Mouse (Mus musculus): ENCODE measurements around the gene Cops6. TPM values are rescaled to one million over a fixed set of nuclear protein-coding genes. Genes with fewer than 3 reads are reported as not detected.

The Cops6 gene
- total RNA-seq (2021) = 100 to 1,000 TPM; 125 to 136 TPM
- long read RNA-seq, experiment 1, transcript Cops6-201 (10 exons, 1,787 nt) = major isoform, 160 of 177 reads
- long read RNA-seq, experiment 1, partial matches to known transcripts = 5 of 177 reads
- long read RNA-seq, experiment 1, other reads (novel, unspliced or antisense) = 8 of 177 reads
- long read RNA-seq, experiment 2, transcript Cops6-202 (10 exons, 1,098 nt) = minor isoform, 5 of 114 reads
- long read RNA-seq, experiment 2, transcript Cops6-201 (10 exons, 1,787 nt) = major isoform, 97 of 114 reads
- long read RNA-seq, experiment 2, partial matches to known transcripts = 6 of 114 reads
- long read RNA-seq, experiment 2, other reads (novel, unspliced or antisense) = 6 of 114 reads

DNA sequence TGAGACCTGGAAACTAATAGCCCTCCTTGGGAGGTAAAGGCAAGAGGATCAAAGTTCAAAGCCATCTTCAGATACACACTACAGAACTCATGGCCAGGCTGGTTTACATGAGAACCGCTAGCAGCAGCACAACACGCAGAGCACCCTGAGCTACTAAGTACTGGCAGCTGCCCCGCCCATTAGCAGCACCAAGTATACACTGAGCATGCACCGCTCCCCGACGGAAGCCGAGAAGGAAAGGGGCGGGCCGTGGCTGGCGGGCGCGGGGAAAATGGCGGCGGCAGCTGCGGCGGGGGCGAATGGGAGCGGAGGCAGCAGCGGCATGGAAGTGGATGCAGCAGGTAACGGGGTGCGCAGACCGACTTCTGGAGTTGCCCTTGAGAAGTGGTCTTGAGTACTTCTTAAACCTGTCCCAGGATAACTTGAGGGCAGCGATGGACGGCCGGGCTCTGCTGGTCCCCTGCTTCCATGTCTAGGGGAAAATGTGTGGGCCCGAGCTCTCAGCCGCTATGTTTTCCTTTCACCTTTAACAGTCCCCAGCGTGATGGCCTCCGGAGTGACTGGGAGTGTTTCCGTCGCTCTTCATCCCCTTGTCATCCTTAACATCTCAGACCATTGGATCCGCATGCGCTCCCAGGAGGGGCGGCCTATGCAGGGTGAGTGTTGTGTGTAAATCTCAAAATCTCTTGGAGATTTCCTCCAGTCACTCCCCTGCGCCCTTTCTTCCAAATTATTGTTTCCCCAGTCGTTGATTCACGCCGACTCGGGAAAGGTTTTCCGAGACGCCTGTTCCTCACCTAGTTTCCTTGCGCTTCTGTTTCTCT is at the start of gene Cops6:
Gene Cops6 (plus strand): TSS at position 230 of the 824 bp plus-strand sequence.
- DNase-seq (ENCODE audit: extremely low spot score in 1 of 2, low spot score in 2 of 2) = peak; percentile 95 to 98
- H3K27ac ChIP-seq = peak within 1 kb of the TSS; percentile 85
- intact Hi-C loops (cut with DNase I) = loop anchor here (1.0 to 10.0 kb wide), 3 partner anchors 10 to 826 kb away; partner anchors contain the start of genes Cnpy4, Slc12a9 and Taf6
- peak within 1 kb of the TSS; percentile 50 for H3K4me3 ChIP-seq
- no peak for TF ChIP-seq CTCF (IDR thresholded peaks at IDR 0.05)

DNA sequence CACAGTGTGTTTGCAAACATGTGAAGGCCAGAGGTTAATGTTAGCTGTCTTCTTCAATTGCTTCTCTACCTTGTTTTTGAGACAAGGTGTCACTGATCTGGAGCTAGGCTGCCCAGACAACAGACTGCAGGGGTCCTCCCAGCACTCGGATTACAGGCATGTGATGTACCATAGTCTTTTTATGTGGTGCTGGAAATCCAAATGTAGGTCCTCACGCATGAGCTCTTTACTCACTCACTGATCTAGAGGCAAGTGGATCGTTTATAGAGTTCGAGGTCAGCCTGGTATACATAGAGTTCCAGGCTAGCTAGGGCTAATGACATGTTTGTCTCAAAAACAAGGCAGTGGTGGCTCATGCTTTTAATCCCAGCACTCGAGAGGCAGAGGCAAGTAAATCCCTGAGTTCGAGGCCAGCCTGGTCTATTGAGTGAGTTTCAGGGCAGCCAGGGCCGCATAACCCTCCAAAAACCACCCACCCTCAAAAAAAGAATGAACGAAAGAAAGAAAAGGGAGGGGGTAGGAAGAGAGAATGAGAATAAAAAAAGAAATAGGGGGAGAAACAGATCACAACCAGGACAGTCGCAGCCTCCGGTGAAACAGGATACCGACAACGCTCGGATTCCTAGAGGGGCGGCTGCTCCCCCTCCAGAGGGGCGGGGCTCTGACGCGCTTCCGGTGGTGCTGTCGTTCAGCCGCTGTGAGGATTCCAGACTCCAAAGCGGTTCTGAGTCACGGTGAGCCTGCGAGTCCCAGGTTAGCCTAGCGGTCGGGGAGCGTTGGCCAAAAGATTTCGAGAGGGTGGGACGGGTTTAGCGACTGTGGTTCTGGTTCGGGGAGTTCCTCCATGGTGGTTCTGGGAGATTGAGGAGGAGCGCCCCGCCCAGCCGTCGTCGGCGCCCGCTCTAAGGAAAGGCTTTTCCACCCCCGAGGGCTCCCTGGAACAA is 44.3 kb upstream of the Cops6 start, which contains the start of gene Zscan21:
Gene Zscan21 (plus strand): TSS at position 649 of the 944 bp plus-strand sequence.
- intact Hi-C loops (cut with DNase I) = loop anchor here (1.0 to 10.0 kb wide), 2 partner anchors 39 to 332 kb away; partner anchors contain the start of genes Mepce, Zcwpw1 and Zfp113
- TF ChIP-seq CTCF (IDR thresholded peaks at IDR 0.05) = peak; percentile 14; the same call in 1 of the 2 replicates
- Histone ChIP-seq H3K27ac (peak within 1 kb of the TSS; percentile 90), H3K4me3 (peak within 1 kb of the TSS; percentile 79)
- DNase-seq (ENCODE audit: extremely low spot score in 1 of 2, low spot score in 2 of 2) = peak; percentile 88 to 89

DNA sequence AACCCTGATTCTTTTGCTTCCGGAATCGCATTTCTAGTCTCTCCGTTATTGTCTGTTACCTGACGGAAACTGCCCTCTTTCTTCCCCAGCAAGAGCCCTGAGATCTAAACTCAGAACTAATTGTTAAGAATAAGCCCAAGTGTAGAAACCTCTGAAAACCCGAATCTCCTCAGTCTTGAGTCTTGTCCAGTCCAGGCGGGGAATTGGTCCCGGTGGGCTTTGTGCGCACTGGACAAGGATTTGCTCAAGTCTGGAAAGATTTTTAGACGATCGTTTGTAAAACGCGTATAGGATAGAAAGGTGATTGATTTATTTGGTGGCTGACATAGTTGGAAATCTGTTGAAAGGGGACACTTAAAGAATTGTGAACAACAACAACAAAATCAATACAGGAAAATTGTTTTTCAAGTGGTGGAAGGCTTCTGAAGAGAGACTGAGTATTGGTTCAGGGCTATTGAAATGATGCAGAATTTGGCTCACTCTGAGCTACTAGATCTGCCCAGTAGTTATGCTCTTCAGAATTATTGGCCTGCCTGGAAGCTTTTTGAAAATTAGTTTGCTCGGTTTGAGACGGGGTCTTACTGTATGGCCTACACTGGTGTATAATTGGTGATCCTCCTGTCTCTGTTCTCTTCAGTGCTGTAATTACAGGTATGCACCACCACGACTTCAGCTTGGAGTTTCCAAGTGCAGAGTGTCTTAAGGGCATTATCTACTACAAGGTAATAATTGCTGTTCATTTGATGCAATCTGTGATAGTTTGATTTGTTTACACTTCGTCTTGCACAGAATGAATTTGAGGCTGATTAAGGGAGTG is 43.5 kb upstream of the Cops6 start:
- peak overlapping the region; percentile 79 for H3K4me3 ChIP-seq
- intact Hi-C loops (cut with DNase I) = loop anchor here (1.0 to 10.0 kb wide), 2 partner anchors 38 to 333 kb away; partner anchors contain the start of genes Mepce, Zcwpw1 and Zfp113
- TF ChIP-seq CTCF (IDR thresholded peaks at IDR 0.05) = no peak
- peak overlapping the region; percentile 90 for H3K27ac ChIP-seq
- no peak for DNase-seq (ENCODE audit: extremely low spot score in 1 of 2, low spot score in 2 of 2)

DNA sequence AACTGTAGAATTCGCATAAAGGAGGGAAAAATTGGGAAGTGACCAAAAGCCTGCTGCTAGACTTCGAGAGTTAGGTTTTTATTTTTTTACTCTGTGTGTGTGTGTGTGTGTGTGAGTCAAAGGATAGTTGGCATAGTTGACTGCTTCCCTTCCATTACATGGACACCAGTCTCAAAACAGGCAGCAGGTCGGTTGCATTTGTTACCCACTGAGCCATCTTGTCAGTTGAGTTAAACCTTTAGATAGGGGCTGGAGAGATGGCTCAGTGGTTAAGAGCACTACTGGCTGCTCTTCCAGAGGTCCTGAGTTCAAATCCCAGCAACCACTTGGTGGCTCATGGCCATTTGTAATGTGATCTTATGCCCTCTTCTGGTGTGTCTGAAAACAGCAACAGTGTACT is 42.8 kb upstream of the Cops6 start:
- intact Hi-C loops (cut with DNase I) = loop anchor here (10.0 kb wide), 1 partner anchor 333 kb away; the partner anchor contains the start of genes Mepce and Zcwpw1
- Histone ChIP-seq H3K4me3 (peak overlapping the region; percentile 79; the same call in 1 of the 2 replicates), H3K27ac (no peak overlapping the region)
- TF ChIP-seq CTCF (IDR thresholded peaks at IDR 0.05) = peak; percentile 11
- DNase-seq (ENCODE audit: extremely low spot score in 1 of 2, low spot score in 2 of 2) = no peak

DNA sequence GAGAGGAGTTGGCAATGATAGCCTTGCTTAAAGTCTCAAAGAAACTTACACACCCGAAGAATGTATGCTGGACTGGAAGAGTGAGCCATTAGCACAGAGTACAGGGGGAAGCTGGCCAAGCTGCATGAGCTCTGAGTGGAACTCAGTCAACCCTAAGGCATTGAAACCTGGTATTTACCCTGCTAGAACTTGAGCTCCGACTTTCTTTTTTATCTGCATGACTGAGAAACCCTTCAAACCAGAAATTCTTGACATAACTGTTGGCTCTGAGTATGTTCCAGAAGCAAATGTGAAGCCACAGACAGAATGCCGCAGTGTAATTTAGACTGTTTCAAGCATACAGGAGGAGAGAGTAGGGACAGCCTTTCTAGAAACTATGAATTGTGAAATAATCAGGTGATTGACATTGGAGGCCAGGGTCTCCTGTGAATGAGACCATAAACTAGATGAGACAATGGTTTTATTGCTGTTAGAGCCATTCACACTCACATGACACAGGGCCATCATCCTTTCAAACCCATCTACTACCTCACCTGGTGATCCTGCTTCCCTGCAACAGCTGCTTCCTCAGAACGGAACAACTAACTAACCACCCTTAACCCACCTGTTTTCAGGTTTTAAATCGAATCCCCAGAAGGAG is 28.3 kb upstream of the Cops6 start:
- DNase-seq (ENCODE audit: extremely low spot score in 1 of 2, low spot score in 2 of 2) = no peak
- intact Hi-C loops (cut with DNase I) = no loop called here
- Histone ChIP-seq H3K27ac (no peak overlapping the region), H3K4me3 (no peak overlapping the region)
- no peak for TF ChIP-seq CTCF (IDR thresholded peaks at IDR 0.05)

DNA sequence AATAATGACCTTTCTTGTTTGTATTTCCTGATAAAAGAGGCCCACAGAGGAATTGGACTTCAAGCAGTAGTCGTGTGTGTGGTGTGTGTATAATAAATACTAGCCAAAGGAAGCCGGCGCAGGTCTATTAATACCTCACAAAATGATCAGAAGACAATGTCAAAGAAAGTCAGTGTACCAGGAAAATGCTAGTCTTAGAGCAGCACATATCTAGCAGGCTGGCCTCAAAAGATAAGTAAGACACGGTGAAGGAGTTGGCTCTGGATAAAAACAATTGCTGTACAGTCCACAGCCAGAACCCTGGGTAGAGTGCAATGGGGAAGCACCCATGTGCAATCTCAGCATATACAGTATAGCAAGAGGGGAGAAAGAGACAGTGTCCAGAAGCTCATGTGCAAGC is 23.6 kb upstream of the Cops6 start:
- intact Hi-C loops (cut with DNase I) = loop anchor here (2.0 kb wide), 1 partner anchor 250 kb away; no protein-coding TSS in a partner anchor
- Histone ChIP-seq H3K27ac (no peak overlapping the region), H3K4me3 (no peak overlapping the region)
- DNase-seq (ENCODE audit: extremely low spot score in 1 of 2, low spot score in 2 of 2) = no peak
- no peak for TF ChIP-seq CTCF (IDR thresholded peaks at IDR 0.05)

DNA sequence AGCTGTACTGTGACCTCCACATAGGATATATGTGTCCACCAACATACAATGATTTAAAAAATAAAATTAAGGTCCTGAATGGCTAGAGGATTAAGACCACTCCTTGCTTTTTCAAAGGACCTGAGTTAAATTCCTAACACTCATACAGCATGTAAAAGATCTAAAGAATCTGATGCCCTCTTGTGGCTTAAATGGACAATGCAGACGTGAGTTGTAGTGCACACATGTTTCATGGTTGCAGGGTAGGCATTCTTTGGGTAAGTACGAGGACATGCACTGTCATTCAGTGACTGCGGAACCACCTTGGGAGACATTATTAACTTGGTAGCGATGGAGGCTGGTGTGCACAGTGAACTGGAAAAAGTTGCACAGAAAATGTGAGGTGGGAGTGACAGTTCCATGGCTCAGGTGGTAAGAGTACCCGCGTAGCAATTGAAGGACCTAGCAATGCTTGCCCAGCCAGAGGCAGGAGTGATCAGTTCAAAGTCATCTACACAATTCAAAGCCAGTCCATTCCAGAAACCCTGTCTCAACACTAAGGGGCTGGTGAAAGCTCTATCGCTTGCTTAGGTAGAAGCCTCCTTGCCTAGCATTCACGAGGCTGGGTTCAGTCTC is 22.8 kb upstream of the Cops6 start:
- Histone ChIP-seq H3K27ac (no peak overlapping the region), H3K4me3 (no peak overlapping the region)
- no peak for DNase-seq (ENCODE audit: extremely low spot score in 1 of 2, low spot score in 2 of 2)
- intact Hi-C loops (cut with DNase I) = loop anchor here (2.0 kb wide), 1 partner anchor 251 kb away; no protein-coding TSS in a partner anchor
- peak; percentile 64 for TF ChIP-seq CTCF (IDR thresholded peaks at IDR 0.05)

DNA sequence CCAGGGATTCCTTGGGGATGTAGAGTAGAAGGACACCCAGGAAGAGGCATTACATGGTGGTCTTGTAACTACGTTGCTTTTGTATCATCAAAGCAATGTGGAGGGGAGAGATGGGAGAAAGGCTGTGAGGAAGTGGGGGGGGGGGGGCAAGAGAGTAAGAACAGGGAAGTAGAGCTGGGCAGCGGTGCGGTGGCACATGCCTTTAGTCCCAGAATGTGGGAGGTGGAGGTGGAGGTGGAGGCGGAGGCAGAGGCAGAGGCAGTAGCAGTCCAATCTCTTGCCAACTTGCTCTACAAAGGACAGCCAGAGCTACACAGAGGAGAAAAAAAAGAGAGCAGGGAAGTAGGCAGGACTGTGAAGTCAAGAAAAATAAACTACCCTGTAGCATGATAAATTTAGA is 22.3 kb upstream of the Cops6 start:
- intact Hi-C loops (cut with DNase I) = no loop called here

DNA sequence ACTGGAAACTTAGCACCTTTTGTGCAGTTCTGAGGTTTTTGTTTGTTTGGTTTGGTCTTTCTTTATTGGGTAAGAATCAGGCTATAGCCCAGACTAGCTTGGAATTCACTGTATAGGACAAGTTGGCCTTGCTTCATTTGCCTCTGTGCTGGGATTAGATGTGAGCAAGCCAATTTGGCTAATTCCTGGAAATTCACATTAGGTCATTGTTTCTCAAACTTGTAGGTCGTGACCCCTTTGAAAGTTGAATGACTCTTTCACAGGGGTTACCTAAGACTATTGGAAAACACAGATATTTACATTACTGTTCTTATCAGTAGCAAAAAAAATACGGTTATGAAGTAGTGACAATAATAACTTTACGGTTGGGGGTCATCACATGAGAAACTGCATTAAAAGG is 6.5 kb upstream of the Cops6 start:
- DNase-seq (ENCODE audit: extremely low spot score in 1 of 2, low spot score in 2 of 2) = no peak
- H3K27ac ChIP-seq = no peak overlapping the region
- intact Hi-C loops (cut with DNase I) = loop anchor here (2.0 kb wide), 1 partner anchor 70 kb away; the partner anchor contains the start of gene Zkscan1
- TF ChIP-seq CTCF (IDR thresholded peaks at IDR 0.05) = no peak
- peak overlapping the region; percentile 84 for H3K4me3 ChIP-seq

More for the DNA sequence above, 22.3 kb upstream of the Cops6 start:
- Histone ChIP-seq H3K27ac (no peak overlapping the region), H3K4me3 (no peak overlapping the region)
- no peak for DNase-seq (ENCODE audit: extremely low spot score in 1 of 2, low spot score in 2 of 2)
- no peak for TF ChIP-seq CTCF (IDR thresholded peaks at IDR 0.05)
